In genomic region chr5:137599600-137599999, GRCm38 (mm10) we compare ENCODE assay signal across 9 mouse cellular contexts. TPM values are rescaled to one million over a fixed set of nuclear protein-coding genes. Genes with fewer than 3 reads are reported as not detected.
A peak's percentile ranks its signal among the peaks of the same experiment; 100 is the strongest.
DNase-seq lines count a peak whose midpoint lies in the region; ATAC-seq and TF ChIP-seq lines count a peak whose summit lies in the region.
"Had no signal": no experiment of that assay in that cellular context is flagged by ENCODE, and none has a peak within 500 bp of the region (broad histone marks: within the 10 kb centered on the region; RNA-seq: fewer than 3 reads in every experiment).

No protein-coding gene starts in this region.

- DNase-seq in lung, embryonic 14.5 days, result no peak
- no peak for DNase-seq in lung, postnatal 14 days
- peak; percentile 31 for DNase-seq in kidney, postnatal 10 days
- DNase-seq in B cell, adult 2 months, result no peak
- no peak for DNase-seq in retina, embryonic 14.5 days (ENCODE audit: low spot score)
- DNase-seq in right cerebral cortex, adult 18-20 months, result no peak
- DNase-seq: cerebellum, postnatal 36 days had no signal

- no peak for ATAC-seq in lung, embryonic 14.5 days (ENCODE audit: insufficient read depth)
- ATAC-seq in neural tube, embryonic 14.5 days (ENCODE audit: low read depth), result no peak

- no peaks in the 10 kb centered on the region for H3K9me3 ChIP-seq in lung, embryonic 14.5 days (ENCODE audit: low read depth, low read length)
- H3K9me3 ChIP-seq in neural tube, embryonic 14.5 days (ENCODE audit: control insufficient read depth, low read length), result no peaks in the 10 kb centered on the region

- no peak overlapping the region for H3K27ac ChIP-seq in lung, embryonic 14.5 days (ENCODE audit: low read depth)
- H3K27ac ChIP-seq in embryonic fibroblast, embryonic 13.5 days (ENCODE audit: insufficient read depth, low read length), result no peak overlapping the region
- no peak overlapping the region for H3K27ac ChIP-seq in neural tube, embryonic 14.5 days (ENCODE audit: low read depth, low read length)

- WGBS in lung, embryonic 14.5 days, result 56% methylated on average over 9 of the region's 9 CpGs
- 72% methylated on average over 9 of the region's 9 CpGs for WGBS in neural tube, embryonic 14.5 days

- TF ChIP-seq POLR2A in embryonic fibroblast, embryonic 13.5 days (IDR thresholded peaks at IDR 0.05; ENCODE audit: low read depth, low read length), result no peak

- peak overlapping the region; percentile 66 for H3K4me3 ChIP-seq in lung, embryonic 14.5 days (ENCODE audit: low read depth, low read length)
- H3K4me3 ChIP-seq in embryonic fibroblast, embryonic 13.5 days (ENCODE audit: insufficient read depth, low read length), result peak overlapping the region; percentile 68
- H3K4me3 ChIP-seq in neural tube, embryonic 14.5 days (ENCODE audit: low read depth, low read length), result peak overlapping the region; percentile 74

- peak overlapping the region; percentile 82 for H3K4me2 ChIP-seq in lung, embryonic 14.5 days
- H3K4me2 ChIP-seq in neural tube, embryonic 14.5 days (ENCODE audit: low read depth, low read length), result peak overlapping the region; percentile 80

- peaks cover 5% of the 10 kb centered on the region; the same call in 1 of the 2 replicates for H3K4me1 ChIP-seq in lung, embryonic 14.5 days (ENCODE audit: insufficient read depth)
- peaks cover 8% of the 10 kb centered on the region; the same call in 1 of the 2 replicates for H3K4me1 ChIP-seq in embryonic fibroblast, embryonic 13.5 days (ENCODE audit: control insufficient read depth, insufficient read depth, low read length)
- H3K4me1 ChIP-seq in neural tube, embryonic 14.5 days (ENCODE audit: control insufficient read depth, insufficient read depth, low read length), result peaks cover 16% of the 10 kb centered on the region; the same call in 1 of the 2 replicates

- no peak for TF ChIP-seq CTCF in lung, embryonic 14.5 days (IDR thresholded peaks at IDR 0.05; ENCODE audit: low read depth)
- no peak for TF ChIP-seq CTCF in embryonic fibroblast, embryonic 13.5 days (IDR thresholded peaks at IDR 0.05; ENCODE audit: borderline replicate concordance, insufficient read depth, low read length)

- 0 out of 2 replicates have a peak, but pooled peaks cover 12% of the 10 kb centered on the region for H3K36me3 ChIP-seq in lung, embryonic 14.5 days (ENCODE audit: insufficient read depth)
- no peaks in the 10 kb centered on the region for H3K36me3 ChIP-seq in neural tube, embryonic 14.5 days (ENCODE audit: control insufficient read depth, insufficient read depth, low read length)

- peak overlapping the region; percentile 66 for H3K9ac ChIP-seq in lung, embryonic 14.5 days
- H3K9ac ChIP-seq in neural tube, embryonic 14.5 days (replicated peaks; ENCODE audit: low read depth, low read length), result peak overlapping the region; percentile 79

- H3K27me3 ChIP-seq in lung, embryonic 14.5 days (ENCODE audit: insufficient read depth, low read length), result no peaks in the 10 kb centered on the region
- H3K27me3 ChIP-seq in neural tube, embryonic 14.5 days (ENCODE audit: control insufficient read depth, insufficient read depth, low read length), result no peaks in the 10 kb centered on the region

RNA-seq across cellular contexts. Expression of gene Mospd3, which starts 1.3 kb away (rescaled TPM):
- polyA plus RNA-seq in lung, embryonic 14.5 days (2014; fragmentation: Nextera tagmentation; extraction: Ambion mirVana), result 33.9 and 37.8 TPM in 2 replicates
- polyA plus RNA-seq in embryonic fibroblast, embryonic 13.5 days (2011; ENCODE audit: insufficient read length, low read depth, missing spikeins), result 35.4 and 41.3 TPM in 2 replicates
- 80.5 and 90.7 TPM in 2 replicates for polyA plus RNA-seq in neural tube, embryonic 14.5 days (2014; fragmentation: Nextera tagmentation; extraction: Ambion mirVana)

RNA-seq across cellular contexts. Expression of gene Pcolce, which starts 14.0 kb away (rescaled TPM):
- polyA plus RNA-seq in lung, embryonic 14.5 days (2014; fragmentation: Nextera tagmentation; extraction: Ambion mirVana), result 130 and 148 TPM in 2 replicates
- polyA plus RNA-seq in embryonic fibroblast, embryonic 13.5 days (2011; ENCODE audit: insufficient read length, low read depth, missing spikeins), result 732 and 740 TPM in 2 replicates
- polyA plus RNA-seq in neural tube, embryonic 14.5 days (2014; fragmentation: Nextera tagmentation; extraction: Ambion mirVana), result 2.4 and 59.1 TPM in 2 replicates

RNA-seq across cellular contexts. Expression of gene Fbxo24, which starts 29.2 kb away (rescaled TPM):
- 0.19 TPM in 1 of 2 replicates, not detected in the other for polyA plus RNA-seq in lung, embryonic 14.5 days (2014; fragmentation: Nextera tagmentation; extraction: Ambion mirVana)
- 0.60 and 0.67 TPM in 2 replicates for polyA plus RNA-seq in embryonic fibroblast, embryonic 13.5 days (2011; ENCODE audit: insufficient read length, low read depth, missing spikeins)
- polyA plus RNA-seq in neural tube, embryonic 14.5 days (2014; fragmentation: Nextera tagmentation; extraction: Ambion mirVana), result 0.19 TPM in 1 of 2 replicates, not detected in the other

RNA-seq across cellular contexts. Expression of gene Lrch4, which starts 29.3 kb away (rescaled TPM):
- polyA plus RNA-seq in lung, embryonic 14.5 days (2014; fragmentation: Nextera tagmentation; extraction: Ambion mirVana), result 32.1 and 40.5 TPM in 2 replicates
- 17.5 and 29.1 TPM in 2 replicates for polyA plus RNA-seq in embryonic fibroblast, embryonic 13.5 days (2011; ENCODE audit: insufficient read length, low read depth, missing spikeins)
- polyA plus RNA-seq in neural tube, embryonic 14.5 days (2014; fragmentation: Nextera tagmentation; extraction: Ambion mirVana), result 16.0 and 18.4 TPM in 2 replicates

RNA-seq across cellular contexts. Expression of gene Gm20605, which starts 29.4 kb away (rescaled TPM):
- polyA plus RNA-seq in lung, embryonic 14.5 days (2014; fragmentation: Nextera tagmentation; extraction: Ambion mirVana), result 9.2 and 11.7 TPM in 2 replicates
- polyA plus RNA-seq in embryonic fibroblast, embryonic 13.5 days (2011; ENCODE audit: insufficient read length, low read depth, missing spikeins), result 3.0 and 3.5 TPM in 2 replicates
- polyA plus RNA-seq in neural tube, embryonic 14.5 days (2014; fragmentation: Nextera tagmentation; extraction: Ambion mirVana), result 6.5 and 7.9 TPM in 2 replicates
